Mouse (Mus musculus): ENCODE data around the gene Cpn2.

- TF ChIP-seq CTCF (IDR thresholded peaks at IDR 0.05; ENCODE audit: borderline replicate concordance, control insufficient read depth, extremely low read depth, insufficient read depth, low read length, poor library complexity) (no peak), POLR2A (IDR thresholded peaks at IDR 0.05; ENCODE audit: control insufficient read depth, extremely low read depth, insufficient read depth, low read length, poor library complexity) (no peak)
These were observed 29.4 kb upstream of the Cpn2 start for GRCm38 (mm10) chr16:30296601-30297275.
